Mouse (Mus musculus): Measurements from ENCODE around the gene Gsdme. TPM values are rescaled to one million over a fixed set of nuclear protein-coding genes. Genes with fewer than 3 reads are reported as not detected.

Gene Gsdme
- polyA plus RNA-seq, 2 experiments = 0.70 to 9.5 TPM

- H3K9ac ChIP-seq (replicated peaks) = no peak overlapping the region
- no peak overlapping the region for H3K4me2 ChIP-seq (ENCODE audit: low read depth)
- no peak overlapping the region for H3K4me3 ChIP-seq (ENCODE audit: insufficient read depth in 1 of 2, low read depth in 2 of 2, low read length in 2 of 2)
- no peak for TF ChIP-seq EP300 (IDR thresholded peaks at IDR 0.05; ENCODE audit: low read depth)
- ATAC-seq (ENCODE audit: insufficient read depth) = no peak
- DNase-seq (ENCODE audit: low read depth in 3 of 3, low spot score in 3 of 3) = no peak
- no peaks in the 10 kb centered on the region for H3K36me3 ChIP-seq (replicated peaks; ENCODE audit: control insufficient read depth, insufficient read depth, low read depth)
- no peaks in the 10 kb centered on the region for H3K27me3 ChIP-seq (ENCODE audit: control insufficient read depth, insufficient read depth, low read length)
- WGBS (ENCODE audit: insufficient replicate concordance) = 77% methylated on average over 5 of the region's 5 CpGs
- H3K27ac ChIP-seq = no peak overlapping the region
- H3K9me3 ChIP-seq (ENCODE audit: control insufficient read depth, low read length) = no peaks in the 10 kb centered on the region
- no peaks in the 10 kb centered on the region for H3K4me1 ChIP-seq (replicated peaks; ENCODE audit: control insufficient read depth in 2 of 2, insufficient read depth in 2 of 2, low read length in 1 of 2)
Observed at GRCm38 (mm10) chr6:50231288-50231687, 32.4 kb downstream of the Gsdme start.

GRCm38 (mm10) chr6:50228180-50228579 is 35.5 kb downstream of the Gsdme start:
- Histone ChIP-seq H3K9me3 (ENCODE audit: control insufficient read depth, low read length) (no peaks in the 10 kb centered on the region), H3K27ac (no peak overlapping the region), H3K4me1 (replicated peaks; ENCODE audit: control insufficient read depth in 2 of 2, insufficient read depth in 2 of 2, low read length in 1 of 2) (no peaks in the 10 kb centered on the region), H3K36me3 (replicated peaks; ENCODE audit: control insufficient read depth, insufficient read depth, low read depth) (no peaks in the 10 kb centered on the region), H3K4me3 (ENCODE audit: insufficient read depth in 1 of 2, low read depth in 2 of 2, low read length in 2 of 2) (no peak overlapping the region), H3K9ac (replicated peaks) (no peak overlapping the region), H3K27me3 (ENCODE audit: control insufficient read depth, insufficient read depth, low read length) (no peaks in the 10 kb centered on the region), H3K4me2 (ENCODE audit: low read depth) (no peak overlapping the region)
- ATAC-seq (ENCODE audit: insufficient read depth) = no peak
- 24% methylated on average over 5 of the region's 5 CpGs for WGBS (ENCODE audit: insufficient replicate concordance)
- DNase-seq (ENCODE audit: low read depth in 3 of 3, low spot score in 3 of 3) = no peak
- no peak for TF ChIP-seq CTCF (IDR thresholded peaks at IDR 0.05; ENCODE audit: low read depth)
- no peak for TF ChIP-seq EP300 (IDR thresholded peaks at IDR 0.05; ENCODE audit: low read depth)

DNA sequence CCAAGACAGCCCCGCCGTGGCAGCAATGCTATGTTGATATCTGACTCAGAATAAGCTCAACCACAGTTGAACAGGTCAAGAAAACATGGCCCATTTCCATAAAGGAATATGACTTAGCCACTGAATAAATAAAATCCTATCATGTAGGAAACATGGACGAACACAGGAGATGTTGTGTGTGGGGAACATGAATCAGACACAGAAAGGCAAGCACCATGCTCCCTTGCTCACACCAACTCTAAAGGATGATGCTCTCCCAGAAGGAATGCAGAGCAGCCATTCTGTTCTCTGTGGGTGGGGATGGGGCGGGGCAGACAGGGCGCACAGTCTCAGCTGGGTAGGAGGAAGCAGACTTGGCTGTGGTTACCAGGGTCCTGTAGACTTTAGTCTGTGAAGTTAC is 38.4 kb downstream of the Gsdme start:
- DNase-seq (ENCODE audit: low read depth in 3 of 3, low spot score in 3 of 3) (no peak), ATAC-seq (ENCODE audit: insufficient read depth) (no peak)
- 51% methylated on average over 5 of the region's 5 CpGs for WGBS (ENCODE audit: insufficient replicate concordance)
- H3K27me3 ChIP-seq (ENCODE audit: control insufficient read depth, insufficient read depth, low read length) = no peaks in the 10 kb centered on the region
- H3K9me3 ChIP-seq (ENCODE audit: control insufficient read depth, low read length) = no peaks in the 10 kb centered on the region
- no peak overlapping the region for H3K4me3 ChIP-seq (ENCODE audit: insufficient read depth in 1 of 2, low read depth in 2 of 2, low read length in 2 of 2)
- no peak overlapping the region for H3K4me2 ChIP-seq (ENCODE audit: low read depth)
- TF ChIP-seq CTCF (IDR thresholded peaks at IDR 0.05; ENCODE audit: low read depth) (no peak), EP300 (IDR thresholded peaks at IDR 0.05; ENCODE audit: low read depth) (no peak)
- no peaks in the 10 kb centered on the region for H3K36me3 ChIP-seq (replicated peaks; ENCODE audit: control insufficient read depth, insufficient read depth, low read depth)
- no peaks in the 10 kb centered on the region for H3K4me1 ChIP-seq (replicated peaks; ENCODE audit: control insufficient read depth in 2 of 2, insufficient read depth in 2 of 2, low read length in 1 of 2)
- H3K9ac ChIP-seq (replicated peaks) = no peak overlapping the region
- H3K27ac ChIP-seq = no peak overlapping the region

DNA sequence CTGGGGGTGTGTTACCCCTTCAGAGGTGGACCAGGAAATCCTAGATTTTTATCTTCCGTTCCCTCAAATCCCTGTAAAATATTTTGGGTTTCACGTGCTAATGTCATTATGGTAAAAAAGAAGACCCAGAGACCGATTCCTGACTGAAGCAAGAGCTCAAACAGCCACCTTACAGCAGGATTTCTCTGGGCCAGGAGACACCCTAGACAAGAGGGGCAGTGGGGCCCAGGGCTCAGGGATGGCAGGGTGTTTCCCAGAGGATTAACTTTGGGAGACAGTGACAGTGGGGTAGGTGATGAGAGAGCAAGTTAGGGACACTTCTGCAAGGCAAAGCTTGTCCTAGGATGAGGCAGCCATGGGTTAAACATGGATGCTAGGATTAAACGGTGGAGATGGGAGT is 40.1 kb downstream of the Gsdme start:
- Histone ChIP-seq H3K27ac (no peak overlapping the region), H3K9ac (replicated peaks) (no peak overlapping the region), H3K4me2 (ENCODE audit: low read depth) (no peak overlapping the region), H3K4me1 (replicated peaks; ENCODE audit: control insufficient read depth in 2 of 2, insufficient read depth in 2 of 2, low read length in 1 of 2) (no peaks in the 10 kb centered on the region), H3K4me3 (ENCODE audit: insufficient read depth in 1 of 2, low read depth in 2 of 2, low read length in 2 of 2) (no peak overlapping the region), H3K9me3 (ENCODE audit: control insufficient read depth, low read length) (no peaks in the 10 kb centered on the region), H3K36me3 (replicated peaks; ENCODE audit: control insufficient read depth, insufficient read depth, low read depth) (no peaks in the 10 kb centered on the region), H3K27me3 (ENCODE audit: control insufficient read depth, insufficient read depth, low read length) (no peaks in the 10 kb centered on the region)
- TF ChIP-seq EP300 (IDR thresholded peaks at IDR 0.05; ENCODE audit: low read depth) (no peak), CTCF (IDR thresholded peaks at IDR 0.05; ENCODE audit: low read depth) (no peak)
- WGBS (ENCODE audit: insufficient replicate concordance) = 65% methylated on average over 4 of the region's 4 CpGs
- no peak for DNase-seq (ENCODE audit: low read depth in 3 of 3, low spot score in 3 of 3)
- no peak for ATAC-seq (ENCODE audit: insufficient read depth)

GRCm38 (mm10) chr6:50222986-50223385 is 40.7 kb downstream of the Gsdme start:
- WGBS (ENCODE audit: insufficient replicate concordance) = 15% methylated on average over 5 of the region's 5 CpGs
- ATAC-seq (ENCODE audit: insufficient read depth) (no peak), DNase-seq (ENCODE audit: low read depth in 3 of 3, low spot score in 3 of 3) (no peak)
- Histone ChIP-seq H3K27ac (no peak overlapping the region), H3K9me3 (ENCODE audit: control insufficient read depth, low read length) (no peaks in the 10 kb centered on the region), H3K36me3 (replicated peaks; ENCODE audit: control insufficient read depth, insufficient read depth, low read depth) (no peaks in the 10 kb centered on the region), H3K9ac (replicated peaks) (no peak overlapping the region), H3K4me3 (ENCODE audit: insufficient read depth in 1 of 2, low read depth in 2 of 2, low read length in 2 of 2) (no peak overlapping the region), H3K4me1 (replicated peaks; ENCODE audit: control insufficient read depth in 2 of 2, insufficient read depth in 2 of 2, low read length in 1 of 2) (no peaks in the 10 kb centered on the region), H3K27me3 (ENCODE audit: control insufficient read depth, insufficient read depth, low read length) (no peaks in the 10 kb centered on the region), H3K4me2 (ENCODE audit: low read depth) (no peak overlapping the region)
- TF ChIP-seq EP300 (IDR thresholded peaks at IDR 0.05; ENCODE audit: low read depth) = no peak
- no peak for TF ChIP-seq CTCF (IDR thresholded peaks at IDR 0.05; ENCODE audit: low read depth)

All from liver, embryonic 14.5 days (tissue).